Mouse (Mus musculus) cerebellum, postnatal 14 days (tissue): Measurements from ENCODE around the gene Serpini1.
"Not testable (repeated sequence)": the region's sequence is repeated elsewhere in the genome, so short reads cannot be mapped to it uniquely, and the experiment has no call there.

Source experiments
- DNase-seq, 2 experiments: peaks; one replicate each; pipeline ENCODE4 v3.0.0; 2021; ENCODE audit warnings: mixed read lengths in 2 of 2

Gene Serpini1

DNA sequence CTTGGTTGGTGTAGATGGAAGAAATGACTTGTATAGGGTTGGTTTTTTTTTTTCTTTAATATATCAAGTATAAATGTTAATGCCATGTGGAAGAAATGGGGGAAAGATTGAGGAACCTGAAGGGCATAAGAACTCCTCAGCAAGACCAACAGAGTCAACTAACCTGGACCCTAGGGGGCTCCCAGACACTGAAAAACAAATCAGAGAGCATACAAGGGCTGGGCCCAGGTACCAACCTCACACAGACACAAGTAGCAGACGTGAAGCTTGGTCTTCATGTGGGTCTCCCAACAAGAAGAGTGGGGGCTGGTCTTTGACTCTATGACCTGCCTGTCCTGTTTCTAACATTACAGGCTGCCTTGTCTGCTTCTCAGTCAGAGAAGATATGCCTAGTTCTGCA lies 82.2 kb downstream of the Serpini1 start:
- DNase-seq, result no peak

DNA sequence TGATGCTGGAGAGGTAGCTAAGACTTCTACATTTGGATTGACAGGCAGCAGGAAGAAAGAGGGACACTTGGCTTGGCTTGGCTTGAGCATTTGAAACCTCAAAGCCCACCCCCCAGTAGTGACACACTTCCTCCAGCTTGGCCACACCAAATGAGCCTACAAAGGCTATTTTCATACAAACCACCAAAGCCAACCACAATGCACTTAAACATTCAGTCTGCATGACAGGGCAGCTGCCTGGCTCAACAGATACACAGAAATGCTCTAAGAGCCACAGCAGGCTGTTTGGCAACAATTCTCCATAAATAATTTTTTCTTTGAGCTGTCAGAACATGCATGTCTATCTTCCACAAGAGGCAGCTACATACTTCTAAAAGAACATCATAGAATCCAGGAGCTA lies 90.2 kb downstream of the Serpini1 start:
- no peak for DNase-seq

DNA sequence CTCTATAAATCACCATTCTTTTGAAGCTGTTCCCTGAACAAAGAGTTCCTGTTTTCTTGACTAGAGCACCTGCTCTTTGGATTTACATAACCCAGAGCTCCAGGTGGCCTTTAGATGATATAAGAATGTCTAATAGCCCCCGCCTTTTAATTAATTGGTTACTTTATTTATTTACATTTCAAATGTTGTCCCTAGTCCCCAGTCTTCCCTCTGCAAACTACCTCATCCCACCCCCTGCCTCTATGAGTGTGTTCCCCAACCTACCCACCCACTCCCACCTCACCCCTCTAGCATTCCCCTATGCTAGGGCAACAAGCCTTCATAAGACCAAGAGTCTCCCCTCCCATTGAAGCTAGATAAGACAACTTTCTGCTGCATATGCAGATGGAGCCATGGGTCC lies 90.9 kb downstream of the Serpini1 start:
- no peak for DNase-seq

DNA sequence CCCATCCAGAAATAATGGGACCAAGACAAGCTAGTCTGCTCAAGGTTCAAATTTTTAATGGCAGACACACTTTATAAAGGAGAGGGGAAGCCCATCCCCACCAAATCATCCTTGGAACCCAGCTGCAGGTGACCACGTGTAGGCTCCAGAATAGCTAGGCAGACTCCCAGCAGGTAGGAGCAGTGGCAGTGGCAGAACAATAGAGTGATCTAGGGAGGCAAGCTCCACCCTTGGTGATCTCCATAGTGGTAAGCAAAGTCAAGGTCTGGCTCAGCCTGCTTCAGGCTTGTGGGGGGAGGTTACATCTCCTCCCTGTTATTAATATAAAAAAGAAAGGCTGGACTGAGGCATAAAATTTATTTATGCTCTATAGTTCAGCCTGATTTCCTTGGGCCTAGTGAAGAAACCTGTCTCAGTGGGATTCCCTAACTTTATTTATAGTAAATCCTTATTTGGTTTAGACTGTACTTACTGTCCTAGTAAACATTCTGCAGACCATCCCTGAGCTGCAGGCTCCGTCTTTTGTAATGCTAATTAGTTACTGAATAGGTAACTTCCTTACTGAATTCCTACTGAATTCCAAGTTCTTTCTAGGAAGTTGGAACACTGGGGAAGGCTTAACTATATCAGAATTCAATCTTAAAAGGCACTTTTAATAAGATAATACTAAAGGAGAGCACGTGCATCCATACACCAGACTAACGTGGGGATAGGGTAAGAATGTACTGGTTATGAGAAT lies 93.2 kb downstream of the Serpini1 start:
- not testable (repeated sequence) for DNase-seq

DNA sequence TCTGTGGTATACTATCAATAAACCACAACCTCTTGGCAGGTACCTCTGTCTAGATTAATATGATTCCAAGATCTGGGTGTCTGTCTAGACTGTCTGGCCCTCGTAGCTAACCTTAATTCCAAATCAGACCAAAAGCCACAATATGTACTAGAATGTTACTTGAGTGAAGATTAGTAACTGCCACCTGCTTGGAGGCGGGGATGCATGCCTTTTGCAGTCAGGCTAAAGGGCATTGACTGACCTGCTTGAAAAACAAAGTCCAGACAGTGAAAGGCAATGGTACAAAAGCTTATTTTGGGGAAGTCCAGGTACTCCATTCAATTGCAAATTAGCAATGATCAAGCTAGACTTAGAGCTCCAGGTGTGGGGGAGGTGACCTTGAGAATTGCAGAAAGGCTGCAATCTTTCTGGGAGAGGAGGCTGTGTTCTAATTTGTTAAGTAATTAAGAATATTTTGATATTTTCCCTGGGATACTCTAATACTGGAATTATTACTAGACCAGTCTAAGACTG lies 94.3 kb downstream of the Serpini1 start:
- DNase-seq, result no peak

DNA sequence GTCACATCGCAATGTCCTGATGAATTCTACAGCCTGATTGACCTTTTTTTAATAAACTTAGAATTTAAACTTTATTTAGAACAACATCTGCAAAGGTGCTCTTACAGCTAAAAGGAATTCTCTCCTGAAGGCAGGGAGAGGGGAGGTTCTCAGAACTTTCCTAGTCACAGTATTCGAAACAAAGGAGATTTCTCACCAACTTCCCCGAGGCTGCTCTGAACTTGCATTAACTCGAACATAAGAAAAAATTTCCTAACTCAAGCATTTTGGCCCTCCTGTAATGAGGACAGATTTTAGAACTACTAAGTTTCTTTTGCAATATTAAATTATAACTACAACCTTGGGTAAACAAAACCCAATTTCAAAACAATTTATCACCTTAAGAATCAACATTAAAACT lies 96.6 kb downstream of the Serpini1 start:
- DNase-seq, result not testable (repeated sequence)

DNA sequence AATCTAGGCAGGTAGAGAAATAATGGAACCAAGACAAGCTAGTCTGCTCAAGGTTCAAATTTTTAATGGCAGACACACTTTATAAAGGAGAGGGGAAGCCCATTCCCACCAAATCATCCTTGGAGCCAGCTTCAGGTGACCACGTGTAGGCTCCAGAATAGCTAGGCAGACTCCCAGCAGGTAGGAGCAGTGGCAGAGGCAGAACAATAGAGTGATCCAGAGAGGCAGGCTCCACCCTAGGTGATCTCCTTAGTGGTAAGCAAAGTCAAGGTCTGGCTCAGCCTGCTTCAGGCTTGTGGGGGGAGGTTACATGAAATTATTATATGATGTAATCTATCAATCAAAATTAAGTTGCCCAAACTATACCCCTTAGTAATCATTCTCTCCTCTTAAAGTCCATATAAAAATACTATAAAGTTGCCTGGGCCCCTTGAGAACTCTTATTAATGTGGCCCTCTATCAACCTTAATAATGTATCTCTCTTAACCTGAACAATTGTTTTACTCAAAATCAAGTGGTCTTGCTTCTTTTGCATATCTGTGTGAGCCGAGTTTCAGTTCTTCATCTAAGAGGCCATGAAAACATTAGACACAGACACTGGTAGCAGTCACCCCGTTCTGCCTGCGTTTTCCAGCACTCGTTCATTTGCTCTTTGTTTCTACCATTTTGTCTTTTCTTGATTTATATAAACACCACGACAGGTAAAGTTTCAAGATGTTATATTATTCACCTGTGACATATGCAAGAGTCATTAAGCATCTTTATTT lies 98.4 kb downstream of the Serpini1 start:
- DNase-seq, result no peak

DNA sequence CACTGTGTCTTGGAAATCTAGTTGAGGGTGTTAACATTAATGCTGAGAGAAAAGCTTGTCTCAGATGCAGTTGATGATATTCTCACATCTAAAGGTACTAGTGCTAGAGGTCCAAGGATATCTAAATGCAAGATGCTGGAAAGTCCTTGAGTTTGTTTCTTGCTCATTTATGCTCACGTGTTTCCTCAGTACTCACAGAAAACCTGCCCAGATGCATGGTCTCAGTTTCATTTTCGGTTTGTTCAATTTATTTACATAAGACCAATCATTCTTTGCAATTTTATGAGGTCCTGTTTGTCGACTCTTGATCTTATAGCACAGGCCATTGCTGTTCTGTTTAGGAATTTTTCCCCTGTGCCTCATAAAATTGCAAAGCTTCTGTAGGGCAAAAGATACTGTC lies 109.6 kb downstream of the Serpini1 start:
- no peak for DNase-seq

DNA sequence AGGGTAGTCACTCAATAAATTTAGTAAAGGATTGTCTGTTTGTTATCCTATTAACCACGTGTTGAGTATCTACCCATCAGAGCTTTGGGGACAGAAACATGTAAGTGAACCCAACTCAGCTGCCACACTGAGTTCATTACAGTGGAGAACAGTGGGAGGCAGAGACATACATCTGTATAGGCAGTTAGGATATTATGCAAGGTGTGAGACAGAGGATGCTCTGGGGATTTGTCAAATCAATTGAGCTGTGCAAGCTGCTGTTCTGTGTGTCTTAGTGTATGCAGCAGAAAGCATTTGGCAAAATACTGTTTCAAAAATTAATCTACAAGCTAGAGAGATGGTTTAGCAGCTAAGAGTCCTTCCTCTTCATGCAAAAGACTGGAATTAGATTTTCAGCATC lies 113.1 kb downstream of the Serpini1 start:
- no peak for DNase-seq

DNA sequence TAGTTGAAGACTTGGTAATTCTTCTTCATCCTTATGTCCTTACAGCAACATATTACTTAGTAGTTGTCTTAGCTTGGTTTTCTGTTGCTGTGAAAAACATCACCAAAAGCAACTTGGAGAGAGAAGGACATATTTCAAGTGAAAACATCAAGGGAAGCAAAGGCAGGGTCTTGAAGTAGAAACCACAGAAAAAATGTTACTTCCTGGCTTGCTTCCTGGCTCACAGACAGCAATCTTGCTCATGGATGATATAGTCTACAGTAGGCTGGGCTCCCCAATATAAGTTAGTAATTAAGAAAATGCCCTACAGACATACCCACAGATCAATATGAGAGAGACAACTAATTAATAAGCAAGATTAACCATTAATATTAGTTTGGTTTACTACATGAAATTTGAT lies 125.5 kb downstream of the Serpini1 start:
- no peak for DNase-seq

DNA sequence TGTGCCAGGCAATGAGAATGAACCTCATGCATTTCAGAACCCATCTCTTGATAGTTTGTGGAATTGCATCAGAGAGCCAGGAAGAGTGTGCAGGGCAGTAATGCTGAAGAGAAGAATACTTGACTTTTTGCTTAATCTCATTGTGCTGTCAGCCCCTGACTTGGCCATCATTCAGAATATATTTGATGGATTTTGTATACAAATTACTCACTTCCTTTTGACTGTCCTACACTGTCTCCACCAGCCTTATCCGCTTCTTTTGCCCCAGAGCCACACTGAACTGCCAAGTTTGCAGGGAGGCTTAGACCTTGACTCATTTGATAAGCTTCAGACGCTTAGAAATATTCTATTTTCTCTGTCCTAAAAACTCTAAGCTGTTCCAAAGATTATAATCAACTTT lies 129.4 kb downstream of the Serpini1 start:
- no peak for DNase-seq

DNA sequence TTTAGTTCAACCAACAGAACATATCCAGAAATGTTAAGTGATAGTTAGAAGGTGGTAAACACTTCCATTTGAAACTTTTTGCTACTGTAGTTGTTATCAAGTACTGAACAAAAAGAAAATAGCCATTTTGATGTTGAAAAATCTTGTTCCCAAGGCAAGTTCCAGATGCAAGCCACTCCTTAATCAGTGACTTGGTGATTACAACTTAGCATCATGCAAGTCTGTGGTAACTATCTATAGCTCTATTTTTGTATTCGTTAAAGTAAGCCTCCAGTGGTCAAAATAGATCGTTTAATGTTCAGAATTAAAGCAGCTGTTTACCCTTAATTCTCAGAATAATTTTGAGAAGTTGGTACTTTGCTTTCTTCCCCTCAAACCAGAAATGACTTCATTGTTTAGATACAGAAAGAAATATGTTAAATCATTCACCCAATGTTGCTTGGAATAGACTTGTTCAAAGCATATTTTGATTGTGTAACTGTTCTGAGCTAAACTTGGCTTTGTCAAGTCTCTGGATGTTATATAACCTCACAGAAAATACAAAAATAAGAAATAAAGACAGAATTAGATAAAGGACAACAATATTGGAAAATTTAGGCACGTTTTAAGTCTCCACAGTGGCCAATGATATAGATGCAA lies 130.0 kb downstream of the Serpini1 start:
- DNase-seq, result no peak

DNA sequence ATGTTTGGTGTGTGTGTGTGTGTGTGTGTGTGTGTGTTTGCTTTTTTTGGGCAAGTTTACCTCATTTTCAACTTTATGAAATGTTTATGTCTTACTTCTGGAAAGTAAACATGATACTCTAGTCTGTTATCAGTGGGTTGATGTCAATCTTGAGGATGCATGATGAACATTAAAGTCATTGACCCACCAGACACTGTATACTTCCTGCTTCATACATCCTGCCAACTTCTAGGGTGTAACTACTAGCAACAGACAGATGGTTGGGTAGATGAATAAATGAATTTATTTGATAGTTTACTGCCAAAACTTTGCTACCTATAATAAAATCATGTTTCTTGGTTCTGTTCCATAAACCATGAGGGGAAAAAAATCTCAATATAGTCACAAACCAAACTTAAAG lies 133.0 kb downstream of the Serpini1 start:
- DNase-seq, result no peak

DNA sequence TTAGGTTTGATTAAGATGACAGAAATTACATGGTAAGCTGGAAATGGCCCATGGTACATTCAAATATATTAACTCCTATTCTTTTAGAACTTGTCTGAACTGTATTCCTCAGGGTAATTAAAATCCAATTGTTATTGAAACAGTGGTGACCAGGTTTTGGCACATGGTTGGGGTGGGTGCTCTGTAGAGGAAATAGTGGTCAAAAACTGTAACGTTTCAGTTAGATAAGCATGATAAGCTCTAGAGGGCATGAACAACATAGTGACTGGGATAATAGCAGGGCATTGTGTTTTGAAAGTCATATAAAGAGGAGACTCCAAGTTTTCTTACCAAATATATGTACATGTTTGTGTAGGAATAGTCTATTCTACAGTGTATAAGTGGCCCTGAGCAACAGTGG lies 134.7 kb downstream of the Serpini1 start:
- no peak for DNase-seq
